Mouse (Mus musculus) MEL (cell line): Measurements from ENCODE around the gene Zdhhc17. TPM values are rescaled to one million over a fixed set of nuclear protein-coding genes. Genes with fewer than 3 reads are reported as not detected.

Experiments used
- DNase-seq: peaks from one replicate; pipeline ENCODE4 v3.0.0; 2011; ENCODE audit warnings: low read depth, low spot score
- H3K27ac ChIP-seq: 2 replicates; pipeline ENCODE4 v1.5.1; 2012; ENCODE audit warnings: low read depth, mild to moderate bottlenecking, control low read depth, low read length, moderate library complexity; ENCODE audit not compliant: control insufficient read depth
- H3K27me3 ChIP-seq, 2 experiments: fragments of 150-350 bp in 1 of 2; sonication (generic) in 1 of 2; 2 replicates each; pipeline ENCODE4 v1.6.1; 2012; ENCODE audit warnings: low read length in 2 of 2, mild to moderate bottlenecking in 2 of 2, improper control_type of control experiment in 1 of 2, moderate library complexity in 1 of 2; ENCODE audit not compliant: insufficient read depth in 2 of 2, control insufficient read depth in 1 of 2
- H3K36me3 ChIP-seq, 2 experiments: 2 replicates each; pipeline ENCODE4 v1.6.1; 2012 to 2014; ENCODE audit warnings: low read length in 2 of 2, improper control_type of control experiment in 1 of 2, inconsistent platforms in 1 of 2, mild to moderate bottlenecking in 1 of 2; ENCODE audit not compliant: insufficient read depth in 2 of 2, control insufficient read depth in 1 of 2
- H3K4me1 ChIP-seq, 2 experiments: fragments of 150-350 bp in 1 of 2; sonication (generic) in 1 of 2; 2 replicates each; pipeline ENCODE4 v1.6.1; 2012; ENCODE audit warnings: low read length in 2 of 2, improper control_type of control experiment in 1 of 2, mild to moderate bottlenecking in 1 of 2; ENCODE audit not compliant: insufficient read depth in 2 of 2, control insufficient read depth in 1 of 2
- H3K4me3 ChIP-seq, 2 experiments: fragments of 150-350 bp in 1 of 2; sonication (generic) in 1 of 2; 2 replicates each; pipeline ENCODE4 v1.5.1; 2012; ENCODE audit warnings: low read depth in 2 of 2, low read length in 2 of 2, mild to moderate bottlenecking in 2 of 2, moderate library complexity in 2 of 2, control low read depth in 1 of 2, improper control_type of control experiment in 1 of 2; ENCODE audit not compliant: control insufficient read depth in 1 of 2, insufficient read depth in 1 of 2
- H3K79me2 ChIP-seq: 2 replicates; pipeline ENCODE4 v1.6.1; 2012; ENCODE audit warnings: mild to moderate bottlenecking, low read length, moderate library complexity; ENCODE audit not compliant: control insufficient read depth, poor library complexity, insufficient read depth
- H3K9ac ChIP-seq: 2 replicates; pipeline ENCODE4 v1.6.1; 2012; ENCODE audit warnings: low read depth, mild to moderate bottlenecking, control low read depth, low read length, moderate library complexity; ENCODE audit not compliant: control insufficient read depth, poor library complexity, severe bottlenecking
- H3K9me3 ChIP-seq: fragments of 150-350 bp; sonication (generic); replicated peaks from 2 replicates; pipeline ENCODE4 v1.6.1; 2012; ENCODE audit warnings: mild to moderate bottlenecking, low read length, improper control_type of control experiment, moderate library complexity; ENCODE audit not compliant: insufficient read depth
- BHLHE40 ChIP-seq: IDR thresholded peaks from 2 replicates; pipeline ENCODE4 v1.6.1; 2012; ENCODE audit warnings: low read depth, mild to moderate bottlenecking, inconsistent platforms, low read length, improper control_type of control experiment, borderline replicate concordance
- CHD1 ChIP-seq: IDR thresholded peaks from 2 replicates; pipeline ENCODE4 v1.6.1; 2012; ENCODE audit warnings: low read depth, mild to moderate bottlenecking, inconsistent platforms, low read length, improper control_type of control experiment
- CTCF ChIP-seq, 3 experiments: IDR thresholded peaks in 2 of 3; conservative IDR thresholded peaks in 1 of 3; 2 replicates each; pipeline ENCODE4 v1.5.1; 2011 to 2012; ENCODE audit warnings: low read length in 3 of 3, low read depth in 2 of 3, mild to moderate bottlenecking in 2 of 3, improper control_type of control experiment in 1 of 3, inconsistent platforms in 1 of 3, mixed read lengths in 1 of 3, moderate library complexity in 1 of 3; ENCODE audit not compliant: control insufficient read depth in 1 of 3, insufficient read depth in 1 of 3, poor library complexity in 1 of 3, severe bottlenecking in 1 of 3
- GABPA ChIP-seq: IDR thresholded peaks from 2 replicates; pipeline ENCODE4 v1.6.1; 2012; ENCODE audit warnings: low read depth, mild to moderate bottlenecking, inconsistent platforms, low read length, improper control_type of control experiment, moderate library complexity
- MAZ ChIP-seq: IDR thresholded peaks from 2 replicates; pipeline ENCODE4 v1.6.1; 2012; ENCODE audit warnings: low read depth, mild to moderate bottlenecking, inconsistent platforms, low read length, improper control_type of control experiment
- MEF2A ChIP-seq: IDR thresholded peaks from 2 replicates; pipeline ENCODE4 v1.6.1; 2014; ENCODE audit warnings: low read depth, mild to moderate bottlenecking, inconsistent platforms, low read length, improper control_type of control experiment; ENCODE audit not compliant: poor library complexity, insufficient replicate concordance, severe bottlenecking; ENCODE audit errors: extremely low read depth
- MXI1 ChIP-seq: IDR thresholded peaks from 2 replicates; pipeline ENCODE4 v1.6.1; 2011; ENCODE audit warnings: mild to moderate bottlenecking, low read depth, low read length, improper control_type of control experiment
- NELFE ChIP-seq: IDR thresholded peaks from 2 replicates; pipeline ENCODE4 v1.6.1; 2011; ENCODE audit warnings: low read depth, low read length, improper control_type of control experiment
- POLR2AphosphoS2 ChIP-seq: IDR thresholded peaks from 2 replicates; pipeline ENCODE4 v1.6.1; 2011; ENCODE audit warnings: low read length, improper control_type of control experiment
- POLR2AphosphoS5 ChIP-seq: IDR thresholded peaks from 2 replicates; pipeline ENCODE4 v1.6.1; 2012; ENCODE audit warnings: low read depth, borderline replicate concordance, mild to moderate bottlenecking, inconsistent platforms, low read length, moderate library complexity, mixed read lengths
- RAD21 ChIP-seq: IDR thresholded peaks from 2 replicates; pipeline ENCODE4 v1.6.1; 2011; ENCODE audit warnings: mild to moderate bottlenecking, low read depth, low read length, improper control_type of control experiment
- RCOR1 ChIP-seq: IDR thresholded peaks from 2 replicates; pipeline ENCODE4 v1.6.1; 2012; ENCODE audit warnings: low read depth, mild to moderate bottlenecking, inconsistent platforms, low read length, improper control_type of control experiment
- TAL1 ChIP-seq: IDR thresholded peaks from 2 replicates; pipeline ENCODE4 v1.6.1; 2012; ENCODE audit warnings: mild to moderate bottlenecking, inconsistent platforms, low read length, moderate library complexity, mixed read lengths
- TBP ChIP-seq: IDR thresholded peaks from 2 replicates; pipeline ENCODE4 v1.8.0; 2011; ENCODE audit warnings: low read depth, low read length, improper control_type of control experiment
- TCF12 ChIP-seq: IDR thresholded peaks from 2 replicates; pipeline ENCODE4 v1.6.1; 2014; ENCODE audit warnings: low read depth, mild to moderate bottlenecking, inconsistent platforms, low read length, improper control_type of control experiment, moderate library complexity
- UBTF ChIP-seq: IDR thresholded peaks from 2 replicates; pipeline ENCODE4 v1.6.1; 2012; ENCODE audit warnings: low read depth, mild to moderate bottlenecking, inconsistent platforms, low read length, improper control_type of control experiment, moderate library complexity, borderline replicate concordance; ENCODE audit not compliant: insufficient read depth
- USF1 ChIP-seq: IDR thresholded peaks from 2 replicates; pipeline ENCODE4 v1.6.1; 2014; ENCODE audit warnings: low read depth, mild to moderate bottlenecking, inconsistent platforms, low read length, improper control_type of control experiment, moderate library complexity
- ZKSCAN1 ChIP-seq: IDR thresholded peaks from 2 replicates; pipeline ENCODE4 v1.6.1; 2012; ENCODE audit warnings: low read depth, mild to moderate bottlenecking, inconsistent platforms, low read length, improper control_type of control experiment, moderate library complexity
- ZMIZ1 ChIP-seq: IDR thresholded peaks from 2 replicates; pipeline ENCODE4 v1.6.1; 2012; ENCODE audit warnings: low read depth, mild to moderate bottlenecking, inconsistent platforms, low read length, improper control_type of control experiment, moderate library complexity
- polyA plus RNA-seq, 2 experiments: library from polyadenylated mRNA; stranded (reverse) in 1 of 2; unstranded in 1 of 2; fragments of >175 nt in 1 of 2; fragments of >200 nt in 1 of 2; gene quantifications; 2 replicates each; pipeline versions ENCODE4 v1.2.1 to v1.2.4; 2012; ENCODE audit warnings: low replicate concordance in 2 of 2, low read depth in 1 of 2; ENCODE audit not compliant: insufficient read length in 2 of 2, insufficient read depth in 1 of 2, missing spikeins in 1 of 2
- total RNA-seq: library from RNA; depleted of rRNA; stranded (reverse); fragments of 300-350 nt; gene quantifications from 2 replicates; pipeline ENCODE4 v1.2.3, GENCODE M21; 2012

The Zdhhc17 gene
- total and polyA plus RNA-seq, 3 experiments = 14.9 to 16.6 TPM; not detected in 1

DNA sequence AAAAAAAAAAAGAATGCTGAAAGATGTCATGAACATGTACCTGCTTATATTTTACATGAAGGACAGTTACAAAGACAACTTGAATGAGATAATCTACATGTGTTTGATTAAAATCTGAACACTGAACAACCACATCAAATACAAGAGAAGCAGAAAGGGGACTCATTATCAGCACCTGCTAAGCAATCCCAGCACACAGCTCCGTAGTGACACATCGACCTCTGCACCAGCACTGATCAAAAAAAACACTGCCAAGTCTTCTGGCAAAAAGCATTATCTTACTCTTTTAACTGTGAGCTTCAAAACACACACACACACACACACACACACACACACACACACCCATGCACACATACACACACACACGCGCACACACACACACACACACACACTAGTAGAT lies 58.2 kb downstream of the Zdhhc17 start:
- H3K4me1 ChIP-seq = no peaks in the 10 kb centered on the region
- no peak overlapping the region for H3K9ac ChIP-seq
- H3K27ac ChIP-seq = no peak overlapping the region
- H3K27me3 ChIP-seq = no peaks in the 10 kb centered on the region
- no peak for DNase-seq
- peaks cover 0 to 7% of the 10 kb centered on the region in 2 experiments; a peak in 2 of 4 replicates for H3K36me3 ChIP-seq
- H3K79me2 ChIP-seq = no peaks in the 10 kb centered on the region
- no peaks in the 10 kb centered on the region for H3K9me3 ChIP-seq
- no peak overlapping the region for H3K4me3 ChIP-seq
- no peak for TF ChIP-seq GABPA
- TF ChIP-seq BHLHE40 = no peak
- TF ChIP-seq CTCF (IDR thresholded peaks at IDR 0.05 in 2 of 3, conservative IDR thresholded peaks at IDR 0.05 in 1 of 3; ENCODE audit: control insufficient read depth in 1 of 3, insufficient read depth in 1 of 3, low read depth in 2 of 3, low read length in 3 of 3, poor library complexity in 1 of 3, severe bottlenecking in 1 of 3) = no peak

DNA sequence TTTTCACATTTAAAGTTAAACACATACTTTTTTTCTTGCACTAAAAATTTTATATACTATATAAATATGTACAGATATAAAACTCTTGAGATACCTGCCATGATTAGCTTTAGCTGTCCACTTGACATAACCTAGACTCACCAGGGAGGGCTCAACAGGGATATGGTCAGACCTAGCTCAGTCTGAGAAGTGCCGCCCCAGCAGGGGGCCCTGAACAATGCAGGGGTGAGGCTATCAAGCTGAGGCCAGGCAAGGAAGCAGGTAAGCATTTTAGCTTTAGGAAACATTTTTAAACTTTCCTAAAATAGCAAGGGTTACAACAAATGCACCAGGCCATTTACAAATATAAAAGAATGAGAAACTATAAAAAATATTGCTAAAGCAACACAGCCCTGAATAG lies 58.8 kb downstream of the Zdhhc17 start:
- Histone ChIP-seq H3K9me3 (no peaks in the 10 kb centered on the region), H3K36me3 (peaks cover 0 to 10% of the 10 kb centered on the region in 2 experiments; a peak in 2 of 4 replicates), H3K4me1 (no peaks in the 10 kb centered on the region), H3K9ac (no peak overlapping the region), H3K79me2 (no peaks in the 10 kb centered on the region), H3K27me3 (no peaks in the 10 kb centered on the region), H3K4me3 (no peak overlapping the region), H3K27ac (no peak overlapping the region)
- no peak for DNase-seq
- TF ChIP-seq TCF12 (no peak), TBP (no peak)

DNA sequence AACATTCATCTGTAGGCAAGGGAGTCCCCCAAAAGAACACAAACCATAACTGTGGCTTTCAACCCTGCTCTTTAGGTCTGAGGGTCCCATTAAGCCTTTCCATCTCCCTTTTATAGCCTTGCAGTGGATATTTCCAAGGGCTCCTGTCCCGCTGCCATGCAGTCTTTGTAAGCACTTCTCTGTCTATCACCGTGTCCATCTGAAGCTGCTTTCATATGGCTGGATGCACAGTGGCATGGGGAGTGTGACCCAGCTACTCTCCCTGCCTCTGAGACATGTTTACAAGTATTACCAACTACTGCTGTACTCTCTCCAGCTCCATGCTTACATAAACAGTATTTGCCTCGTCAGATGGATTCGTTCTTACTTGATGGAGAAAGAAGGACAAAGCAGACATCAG lies 62.4 kb downstream of the Zdhhc17 start:
- H3K4me3 ChIP-seq = no peak overlapping the region
- no peaks in the 10 kb centered on the region for H3K4me1 ChIP-seq
- H3K27ac ChIP-seq = no peak overlapping the region
- H3K36me3 ChIP-seq = peaks cover 0 to 6% of the 10 kb centered on the region in 2 experiments; a peak in 2 of 4 replicates
- no peaks in the 10 kb centered on the region for H3K9me3 ChIP-seq
- H3K27me3 ChIP-seq = no peaks in the 10 kb centered on the region
- no peaks in the 10 kb centered on the region for H3K79me2 ChIP-seq
- no peak overlapping the region for H3K9ac ChIP-seq
- TF ChIP-seq ZKSCAN1 = no peak
- TF ChIP-seq TAL1 = no peak
- TF ChIP-seq TBP = no peak
- TF ChIP-seq CHD1 = no peak
- TF ChIP-seq UBTF = no peak
- TF ChIP-seq MXI1 = no peak
- no peak for TF ChIP-seq RCOR1
- TF ChIP-seq RAD21 = no peak
- no peak for TF ChIP-seq USF1
- TF ChIP-seq MEF2A = no peak
- no peak for TF ChIP-seq POLR2AphosphoS2
- TF ChIP-seq POLR2AphosphoS5 = no peak
- no peak for TF ChIP-seq NELFE
- no peak for TF ChIP-seq ZMIZ1
- TF ChIP-seq MAZ = no peak
- TF ChIP-seq TCF12 = no peak
- no peak for DNase-seq
